Mouse (Mus musculus): ENCODE measurements around the gene Smoc1. TPM values are rescaled to one million over a fixed set of nuclear protein-coding genes. Genes with fewer than 3 reads are reported as not detected.

Smoc1 gene
- 12.5 and 37.1 TPM in 2 replicates for polyA plus RNA-seq (2015; fragmentation: Nextera tagmentation; extraction: Ambion mirVana)

DNA sequence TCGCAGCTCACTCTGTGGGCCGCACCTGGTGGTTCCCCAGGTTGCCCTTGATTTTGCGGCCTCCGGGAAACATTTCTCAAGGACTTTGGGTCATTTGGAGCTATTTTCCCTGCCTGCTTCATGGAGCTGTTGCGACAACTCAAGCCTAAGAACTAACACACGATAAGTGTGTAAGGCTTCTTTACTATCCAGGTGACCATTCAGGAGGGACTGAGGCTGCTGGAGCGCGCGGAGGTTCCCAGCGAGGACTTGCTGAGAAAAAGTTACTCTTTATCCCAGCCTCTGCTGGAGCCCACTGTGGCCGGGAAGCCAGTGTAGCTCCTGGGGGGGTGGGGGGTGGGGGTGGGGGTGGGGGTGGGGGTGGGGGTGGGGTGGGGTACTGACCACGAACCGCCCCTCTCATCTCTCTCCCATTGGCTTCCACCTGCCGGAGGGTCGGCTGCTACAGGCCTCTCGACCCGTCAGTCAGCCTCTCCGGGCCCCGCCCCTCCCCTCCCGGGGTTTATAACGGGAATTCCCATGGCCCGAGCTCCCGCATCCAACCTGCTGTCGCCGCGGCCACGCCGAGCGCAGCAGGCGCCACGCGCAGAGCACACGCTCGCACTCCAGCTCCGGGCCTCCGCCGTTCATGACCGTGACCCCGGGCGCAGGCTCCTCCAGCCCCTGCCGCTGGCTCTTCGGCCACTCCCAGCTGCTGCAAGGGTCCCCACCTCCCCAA, at the start of gene Smoc1:
Gene Smoc1, plus strand, starts transcription at position 532 of the 718 bp plus-strand sequence.

Small RNA genes lying within 50 kb of the gene (microRNA-seq; reads per million reads assigned to microRNA genes)
- 13.7 reads per million, percentile 19 among the genes with 10 or more reads in this experiment for gene Mir3067 (ENCODE audit: borderline replicate concordance, insufficient number of aligned reads)

Other genes with a start within 250 kb of the Smoc1 start
- gene Susd6, start 236.3 kb upstream of the Smoc1 start, polyA plus RNA-seq (2015; fragmentation: Nextera tagmentation; extraction: Ambion mirVana) = 11.4 and 14.0 TPM in 2 replicates
- gene Srsf5, start 81.3 kb upstream of the Smoc1 start, polyA plus RNA-seq (2015; fragmentation: Nextera tagmentation; extraction: Ambion mirVana) = 328 and 563 TPM in 2 replicates
- 11.1 and 20.1 TPM in 2 replicates for gene Slc10a1, start 58.1 kb upstream of the Smoc1 start, polyA plus RNA-seq (2015; fragmentation: Nextera tagmentation; extraction: Ambion mirVana)

All from adrenal gland, postnatal 0 days (tissue).